Mouse (Mus musculus) retina, postnatal 1 day (tissue): ENCODE measurements at regions not wholly inside any gene's neighbourhood (a gene's known extent, or its start where the extent isn't known, plus 50 kb on each side); places are given as distances from the start of the nearest gene placed in this dataset.

Source experiments
- DNase-seq: peaks from one replicate; pipeline ENCODE4 v3.0.0-alpha.2; 2012

DNA sequence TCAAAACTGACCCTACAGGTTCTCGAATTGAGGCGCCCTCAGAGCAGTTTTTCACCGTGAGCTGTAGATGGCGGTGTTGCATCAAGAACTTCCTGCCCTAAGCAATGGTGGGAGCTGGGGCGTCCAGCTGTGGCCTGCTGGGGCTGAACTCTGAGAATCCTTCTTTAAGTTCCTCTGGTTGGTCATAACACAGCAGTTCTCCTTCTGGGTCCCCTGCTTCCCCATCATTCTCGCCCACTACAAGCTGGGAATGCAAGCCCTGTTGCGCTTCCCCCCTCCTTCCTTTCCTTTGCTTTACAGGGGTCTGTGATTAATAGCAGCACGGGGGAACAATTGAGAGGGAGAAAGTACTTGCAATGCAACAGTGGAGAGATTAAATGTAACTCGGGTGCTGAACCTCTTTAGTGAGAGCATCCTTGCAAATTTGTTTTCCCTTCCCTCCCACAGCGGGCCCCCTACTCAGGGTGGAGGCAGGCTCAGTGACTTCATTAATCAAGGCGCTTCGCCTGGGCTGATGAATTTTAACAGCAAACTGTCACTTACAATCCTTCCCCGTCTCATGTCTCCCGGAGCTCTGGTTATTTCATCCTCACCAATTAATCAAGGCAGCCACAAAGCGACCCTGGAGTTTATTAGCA, 794.3 kb upstream of the Api5 start:
- DNase-seq: peak; percentile 84

DNA sequence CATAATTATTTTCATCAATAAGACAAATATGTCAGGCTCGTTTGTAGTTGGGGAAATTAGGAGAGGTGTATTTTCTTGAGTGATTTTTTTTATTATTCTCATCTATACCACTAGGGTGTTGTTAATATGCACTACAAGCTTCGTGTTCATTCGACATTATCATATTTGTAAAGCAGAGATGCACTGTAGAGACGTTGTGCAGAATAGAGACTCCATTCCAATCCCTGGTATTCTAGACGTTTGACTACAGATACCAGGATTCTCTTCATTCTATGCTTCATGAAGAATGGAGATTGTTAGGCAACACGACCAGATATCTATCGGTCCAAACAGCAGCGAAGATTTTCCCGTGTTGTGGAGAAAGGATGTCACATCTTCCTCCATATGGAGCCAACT, 793.8 kb upstream of the Api5 start:
- DNase-seq: no peak

DNA sequence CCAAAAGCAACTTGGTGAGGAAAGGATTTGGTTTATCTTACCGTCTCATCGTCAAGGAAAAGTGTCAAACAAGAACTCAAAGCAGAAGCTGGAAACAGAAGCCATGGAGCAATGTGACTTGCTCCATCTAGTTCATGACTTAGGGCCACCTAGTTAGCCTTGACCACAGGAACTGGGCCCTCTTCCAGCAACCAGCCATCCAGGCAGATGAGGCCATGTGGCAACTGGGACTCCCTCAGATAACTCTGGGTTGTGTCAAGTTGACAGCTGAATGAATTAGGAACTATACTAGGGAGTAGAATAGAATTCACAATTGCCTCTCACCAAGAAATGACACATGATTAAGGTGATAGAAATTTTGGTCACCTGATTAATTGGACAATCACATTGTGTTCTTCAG, 791.5 kb upstream of the Api5 start:
- DNase-seq: no peak

DNA sequence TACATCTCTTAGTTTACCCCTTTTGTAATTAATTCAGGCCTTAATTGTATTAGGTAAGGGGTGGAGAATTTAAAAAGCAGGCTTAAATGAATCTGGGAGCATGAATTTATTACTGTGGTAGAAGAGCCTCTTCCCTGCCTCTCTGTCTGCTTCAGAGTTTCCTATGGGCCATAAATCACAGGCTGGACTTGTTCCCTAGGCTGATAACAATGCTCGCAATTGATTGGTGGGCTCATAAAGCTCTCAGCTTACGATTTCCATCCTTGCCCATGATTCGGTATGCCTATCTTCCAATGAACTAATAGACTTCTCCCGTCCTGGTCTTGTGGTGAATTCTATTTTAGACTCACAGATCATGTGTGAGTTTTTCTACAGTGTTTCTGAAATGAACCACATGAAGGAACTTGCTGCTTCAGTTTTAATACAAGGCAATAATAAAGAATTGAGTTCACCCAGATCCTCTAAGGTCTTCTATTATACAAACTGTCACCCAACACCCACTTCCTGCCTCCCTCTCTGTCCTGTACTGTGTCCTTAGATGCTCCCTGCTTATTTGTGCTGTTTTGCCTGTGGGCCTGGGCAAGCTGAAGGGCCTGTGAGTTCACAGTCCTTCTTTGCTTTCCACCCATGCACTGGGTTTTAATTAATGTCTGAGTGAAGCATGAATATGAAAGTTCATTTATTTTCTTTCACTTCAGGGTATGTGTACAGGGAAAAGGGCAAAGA, 772.4 kb upstream of the Api5 start:
- no peak for DNase-seq
